Mouse (Mus musculus) heart, embryonic 10.5 days (tissue): ENCODE data around the gene Baz1a. TPM values are rescaled to one million over a fixed set of nuclear protein-coding genes. Genes with fewer than 3 reads are reported as not detected.
"Not testable (repeated sequence)": the region's sequence is repeated elsewhere in the genome, so short reads cannot be mapped to it uniquely, and the experiment has no call there.

ENCODE experiments used
- DNase-seq: peaks from one replicate; pipeline ENCODE4 v3.0.0-alpha.2; 2017; ENCODE audit warnings: low spot score
- H3K27ac ChIP-seq: fragments of 300-500 bp; sonication (generic); 2 replicates; pipeline ENCODE4 v1.5.1; 2016; ENCODE audit warnings: mild to moderate bottlenecking
- H3K27me3 ChIP-seq: fragments of 300-500 bp; sonication (generic); 2 replicates; pipeline ENCODE4 v1.6.1; 2016; ENCODE audit warnings: mild to moderate bottlenecking; ENCODE audit not compliant: poor library complexity, insufficient read depth, severe bottlenecking
- H3K36me3 ChIP-seq: fragments of 300-500 bp; sonication (generic); 2 replicates; pipeline ENCODE4 v1.6.1; 2016; ENCODE audit warnings: mild to moderate bottlenecking, moderate library complexity
- H3K4me1 ChIP-seq: fragments of 300-500 bp; sonication (generic); 2 replicates; pipeline ENCODE4 v1.6.1; 2016; ENCODE audit warnings: mild to moderate bottlenecking
- H3K4me3 ChIP-seq: fragments of 300-500 bp; sonication (generic); 2 replicates; pipeline ENCODE4 v1.5.1; 2016; ENCODE audit warnings: mild to moderate bottlenecking, moderate library complexity
- H3K9me3 ChIP-seq: fragments of 300-500 bp; sonication (generic); 2 replicates; pipeline ENCODE4 v1.6.1; 2016; ENCODE audit warnings: mild to moderate bottlenecking, moderate library complexity
- WGBS: fragments of 180-500 bp; shearing (Covaris S2); methylation state at CpG from one replicate; pipeline ENCODE4 v1.1.7; 2016; 5-methylcytosine and 5-hydroxymethylcytosine counted together
- polyA plus RNA-seq: library from polyadenylated mRNA; unstranded; fragments of >200 nt; fragmentation: Nextera tagmentation; extraction: Ambion mirVana; gene quantifications from 2 replicates; pipeline ENCODE4 v1.2.1, GENCODE M21; 2016

Baz1a gene
- polyA plus RNA-seq, 1 experiment from 2014 or later, result 24.7 TPM

- not testable (repeated sequence) for H3K27ac ChIP-seq, H3K27me3 ChIP-seq, H3K4me3 ChIP-seq, H3K4me1 ChIP-seq, H3K9me3 ChIP-seq
- DNase-seq, result peak; percentile 72
- H3K36me3 ChIP-seq, result peaks cover 55% of the 10 kb centered on the region
- 94% methylated on average over 5 of the region's 5 CpGs for WGBS
Observed at GRCm38 (mm10) chr12:54937581-54938343, 76.4 kb downstream of the Baz1a start.

GRCm38 (mm10) chr12:54910387-54910786 is 103.8 kb downstream of the Baz1a start:
- WGBS, result 88% methylated on average over 3 of the region's 3 CpGs
- H3K36me3 ChIP-seq, result peaks cover 60% of the 10 kb centered on the region
- H3K27ac ChIP-seq, result no peak overlapping the region
- no peaks in the 10 kb centered on the region for H3K4me1 ChIP-seq
- no peaks in the 10 kb centered on the region for H3K27me3 ChIP-seq
- no peaks in the 10 kb centered on the region for H3K9me3 ChIP-seq
- DNase-seq, result no peak
- no peak overlapping the region for H3K4me3 ChIP-seq

- 68% methylated on average over 2 of the region's 2 CpGs for WGBS
Observed at GRCm38 (mm10) chr12:54892559-54892958, 121.6 kb downstream of the Baz1a start.

GRCm38 (mm10) chr12:54890426-54890825 is 123.7 kb downstream of the Baz1a start:
- H3K36me3 ChIP-seq, result peaks cover 17% of the 10 kb centered on the region
- no peak overlapping the region for H3K4me3 ChIP-seq
- WGBS, result 96% methylated on average over 2 of the region's 2 CpGs
- no peaks in the 10 kb centered on the region for H3K9me3 ChIP-seq
- 0 out of 2 replicates have a peak, but pooled peaks cover 4% of the 10 kb centered on the region for H3K4me1 ChIP-seq
- DNase-seq, result no peak
- H3K27ac ChIP-seq, result no peak overlapping the region
- no peaks in the 10 kb centered on the region for H3K27me3 ChIP-seq

More at GRCm38 (mm10) chr12:54892559-54892958, 121.6 kb downstream of the Baz1a start:
- not testable (repeated sequence) for H3K27ac ChIP-seq, H3K4me1 ChIP-seq, H3K9me3 ChIP-seq, H3K27me3 ChIP-seq, H3K4me3 ChIP-seq, DNase-seq
- peaks cover 32% of the 10 kb centered on the region for H3K36me3 ChIP-seq

GRCm38 (mm10) chr12:54887580-54888127 is 126.5 kb downstream of the Baz1a start:
- Histone ChIP-seq H3K36me3 (peaks cover 11% of the 10 kb centered on the region), H3K4me1 (0 out of 2 replicates have a peak, but pooled peaks cover 4% of the 10 kb centered on the region), H3K27ac (no peak overlapping the region), H3K27me3 (no peaks in the 10 kb centered on the region), H3K4me3 (no peak overlapping the region), H3K9me3 (no peaks in the 10 kb centered on the region)
- DNase-seq, result no peak
- 88% methylated on average over 4 of the region's 4 CpGs for WGBS

- WGBS, result 10% methylated on average over 6 of the region's 6 CpGs
- no peak overlapping the region for H3K27ac ChIP-seq
- no peaks in the 10 kb centered on the region for H3K9me3 ChIP-seq
- H3K27me3 ChIP-seq, result no peaks in the 10 kb centered on the region
- H3K4me3 ChIP-seq, result no peak overlapping the region
- H3K36me3 ChIP-seq, result no peaks in the 10 kb centered on the region
- no peak for DNase-seq
- peaks cover 6% of the 10 kb centered on the region for H3K4me1 ChIP-seq
Observed at GRCm38 (mm10) chr12:54879630-54880029, 134.5 kb downstream of the Baz1a start.

- H3K9me3 ChIP-seq, result no peaks in the 10 kb centered on the region
- no peaks in the 10 kb centered on the region for H3K27me3 ChIP-seq
- peaks cover 6% of the 10 kb centered on the region for H3K4me1 ChIP-seq
- no peak overlapping the region for H3K27ac ChIP-seq
- no peaks in the 10 kb centered on the region for H3K36me3 ChIP-seq
- WGBS, result 68% methylated on average over 5 of the region's 5 CpGs
- DNase-seq, result no peak
- H3K4me3 ChIP-seq, result no peak overlapping the region
Observed at GRCm38 (mm10) chr12:54879211-54879610, 134.9 kb downstream of the Baz1a start.

GRCm38 (mm10) chr12:54877875-54878274 is 136.3 kb downstream of the Baz1a start:
- H3K27ac ChIP-seq, result no peak overlapping the region
- H3K9me3 ChIP-seq, result no peaks in the 10 kb centered on the region
- 68% methylated on average over 1 of the region's 1 CpGs for WGBS
- no peaks in the 10 kb centered on the region for H3K36me3 ChIP-seq
- no peak overlapping the region for H3K4me3 ChIP-seq
- no peaks in the 10 kb centered on the region for H3K27me3 ChIP-seq
- DNase-seq, result no peak
- peaks cover 6% of the 10 kb centered on the region for H3K4me1 ChIP-seq

GRCm38 (mm10) chr12:54876879-54877278 is 137.3 kb downstream of the Baz1a start:
- no peak overlapping the region for H3K27ac ChIP-seq
- no peak for DNase-seq
- no peak overlapping the region for H3K4me3 ChIP-seq
- no peaks in the 10 kb centered on the region for H3K9me3 ChIP-seq
- WGBS, result 36% methylated on average over 5 of the region's 5 CpGs
- peaks cover 6% of the 10 kb centered on the region for H3K4me1 ChIP-seq
- no peaks in the 10 kb centered on the region for H3K27me3 ChIP-seq
- H3K36me3 ChIP-seq, result no peaks in the 10 kb centered on the region

GRCm38 (mm10) chr12:54874711-54875110 is 139.4 kb downstream of the Baz1a start:
- WGBS, result 60% methylated on average over 6 of the region's 6 CpGs
- peak; percentile 80 for DNase-seq
- no peak overlapping the region for H3K4me3 ChIP-seq
- H3K4me1 ChIP-seq, result peaks cover 6% of the 10 kb centered on the region
- H3K36me3 ChIP-seq, result no peaks in the 10 kb centered on the region
- H3K27ac ChIP-seq, result peak overlapping the region; percentile 69
- no peaks in the 10 kb centered on the region for H3K27me3 ChIP-seq
- no peaks in the 10 kb centered on the region for H3K9me3 ChIP-seq

GRCm38 (mm10) chr12:54862606-54863535 is 151.3 kb downstream of the Baz1a start, which contains the start of gene Cfl2:
Gene Cfl2, minus strand, starts transcription at chr12:54862877.
- no peaks in the 10 kb centered on the region for H3K27me3 ChIP-seq
- WGBS, result under 1% methylated on average over 80 of the region's 82 CpGs

GRCm38 (mm10) chr12:54861991-54862605 is 152.1 kb downstream of the Baz1a start:
- peaks cover 21% of the 10 kb centered on the region; the same call in 1 of the 2 replicates for H3K4me1 ChIP-seq
- H3K9me3 ChIP-seq, result no peaks in the 10 kb centered on the region
- H3K4me3 ChIP-seq, result peak overlapping the region; percentile 98
- peak; percentile 77 for DNase-seq
- no peaks in the 10 kb centered on the region for H3K27me3 ChIP-seq
- H3K27ac ChIP-seq, result peak overlapping the region; percentile 100
- WGBS, result 0% methylated on average over 36 of the region's 36 CpGs
- H3K36me3 ChIP-seq, result peaks cover 31% of the 10 kb centered on the region

More at GRCm38 (mm10) chr12:54862606-54863535, 151.3 kb downstream of the Baz1a start, which contains the start of gene Cfl2:
- peak within 1 kb of the TSS; percentile 100 for H3K27ac ChIP-seq
- peaks cover 18% of the 10 kb centered on the region; the same call in 1 of the 2 replicates for H3K4me1 ChIP-seq
- H3K4me3 ChIP-seq, result peak within 1 kb of the TSS; percentile 98
- peak; percentile 94 for DNase-seq
- H3K9me3 ChIP-seq, result no peaks in the 10 kb centered on the region
- H3K36me3 ChIP-seq, result peaks cover 23% of the 10 kb centered on the region
